Comparison of ENCODE assay signal across 25 mouse cellular contexts in the genomic region with DNA sequence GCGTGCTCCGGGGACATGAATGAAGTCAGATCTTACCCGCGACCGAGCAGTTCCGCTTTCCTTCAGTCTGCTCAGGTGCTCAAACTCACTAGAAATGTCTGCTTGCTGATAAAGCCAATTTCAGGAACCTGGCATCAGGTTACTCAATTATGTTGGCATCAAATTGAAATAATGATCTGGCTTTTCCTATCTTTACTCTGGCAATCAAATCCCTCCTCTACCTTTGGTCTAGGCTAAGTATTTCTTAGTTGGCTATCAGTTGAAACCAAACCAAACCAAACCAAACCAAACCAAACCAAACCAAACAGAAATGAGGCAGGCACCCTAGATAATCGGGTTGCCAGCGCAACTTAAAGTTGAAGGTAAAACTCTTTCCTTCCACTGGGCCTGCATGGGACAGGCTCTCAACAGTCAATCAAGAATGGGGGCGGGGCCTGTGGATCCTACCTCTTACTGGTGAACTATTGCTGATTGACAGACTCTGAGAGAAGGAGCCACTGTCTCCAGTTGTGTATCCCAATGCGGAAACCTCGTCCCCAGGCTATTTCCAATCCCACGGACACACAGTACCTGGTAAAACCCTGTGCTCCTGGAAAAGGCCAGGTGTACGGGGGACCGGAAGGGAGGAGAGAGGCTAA. TPM values are rescaled to one million over a fixed set of nuclear protein-coding genes. Genes with fewer than 3 reads are reported as not detected.
A peak's percentile ranks its signal among the peaks of the same experiment; 100 is the strongest.
DNase-seq lines count a peak whose midpoint lies in the region; ATAC-seq and TF ChIP-seq lines count a peak whose summit lies in the region.
"Had no signal": no experiment of that assay in that cellular context is flagged by ENCODE, and none has a peak within 500 bp of the region (broad histone marks: within the 10 kb centered on the region; RNA-seq: fewer than 3 reads in every experiment).

No protein-coding gene starts in this region.

- no peak for TF ChIP-seq POLR2A in kidney, adult 2 months (IDR thresholded peaks at IDR 0.05; ENCODE audit: low read depth, low read length)

- no peak overlapping the region for H3K4me2 ChIP-seq in hindbrain, embryonic 14.5 days (replicated peaks)
- H3K4me2 ChIP-seq: forebrain, embryonic 13.5 days; heart, embryonic 13.5 days had no signal

- no peak overlapping the region for H3K9ac ChIP-seq in hindbrain, embryonic 14.5 days
- H3K9ac ChIP-seq: forebrain, embryonic 13.5 days; heart, embryonic 13.5 days had no signal

- H3K36me3 ChIP-seq in kidney, adult 2 months (ENCODE audit: control insufficient read depth, insufficient read depth, low read length), result no peaks in the 10 kb centered on the region
- no peaks in the 10 kb centered on the region for H3K36me3 ChIP-seq in hindbrain, embryonic 14.5 days (replicated peaks; ENCODE audit: control insufficient read depth, insufficient read depth)
- H3K36me3 ChIP-seq: forebrain, embryonic 10.5 days; heart, embryonic 10.5 days; heart, embryonic 13.5 days had no signal

- H3K4me3 ChIP-seq in kidney, adult 2 months (ENCODE audit: insufficient read depth, low read depth, low read length), result no peak overlapping the region
- no peak overlapping the region for H3K4me3 ChIP-seq in hindbrain, embryonic 14.5 days (replicated peaks; ENCODE audit: low read length)
- H3K4me3 ChIP-seq: forebrain, embryonic 10.5 days; forebrain, embryonic 13.5 days; heart, adult 2 months; heart, embryonic 10.5 days; heart, embryonic 13.5 days had no signal

- no peaks in the 10 kb centered on the region for H3K9me3 ChIP-seq in hindbrain, embryonic 14.5 days (ENCODE audit: control insufficient read depth, low read length)
- H3K9me3 ChIP-seq: forebrain, embryonic 10.5 days; forebrain, embryonic 13.5 days; heart, embryonic 10.5 days; heart, embryonic 13.5 days had no signal

- no peak for TF ChIP-seq CTCF in kidney, adult 2 months (conservative IDR thresholded peaks at IDR 0.05; ENCODE audit: insufficient read depth, insufficient read length, low read depth, low read length)

- WGBS in kidney, adult 2 months, result 92% methylated on average over 14 of the region's 14 CpGs
- WGBS in hindbrain, embryonic 14.5 days, result 94% methylated on average over 14 of the region's 14 CpGs

- no peaks in the 10 kb centered on the region for H3K27me3 ChIP-seq in kidney, adult 2 months (replicated peaks; ENCODE audit: control insufficient read depth, insufficient read depth, low read length)
- H3K27me3 ChIP-seq in hindbrain, embryonic 14.5 days (ENCODE audit: control insufficient read depth, insufficient read depth, low read length), result no peaks in the 10 kb centered on the region
- H3K27me3 ChIP-seq: heart, embryonic 13.5 days had no signal

- H3K27ac ChIP-seq in kidney, adult 2 months (ENCODE audit: insufficient read depth, low read depth, low read length), result no peak overlapping the region
- H3K27ac ChIP-seq in hindbrain, embryonic 14.5 days, result no peak overlapping the region
- H3K27ac ChIP-seq: forebrain, embryonic 10.5 days; forebrain, embryonic 13.5 days; heart, adult 2 months; heart, embryonic 10.5 days; heart, embryonic 13.5 days had no signal

- DNase-seq in kidney, adult 2 months, result peak; percentile 55
- DNase-seq in kidney, postnatal 25 days, result no peak
- peak; percentile 14 to 73 for DNase-seq in kidney, postnatal 36 days
- DNase-seq in kidney, postnatal 10 days, result no peak
- peak; percentile 55 for DNase-seq in R1 (ENCODE audit: low read depth, low spot score)
- DNase-seq in testis, postnatal 14 days (ENCODE audit: low spot score), result peak; percentile 58
- no peak for DNase-seq in urinary bladder, postnatal 36 days (ENCODE audit: low spot score in 2 of 2)
- DNase-seq in hindbrain, embryonic 14.5 days (ENCODE audit: low spot score), result no peak
- DNase-seq: adrenal gland, adult 2 months; adrenal gland, postnatal 25 days; cerebellum, adult 11-12 months; cerebellum, adult 8-10 months; cerebellum, postnatal 10 days; gastrocnemius, postnatal 10 days; gastrocnemius, postnatal 36 days; heart, adult 2 months; heart, postnatal 14 days; heart, postnatal 4 days had no signal

- no peak for ATAC-seq in hindbrain, embryonic 14.5 days (ENCODE audit: low FRiP score)
- ATAC-seq: CD4-positive, CD25-positive, alpha-beta regulatory T cell, adult 4 months; forebrain, embryonic 13.5 days; forebrain, embryonic 16.5 days; hindbrain, embryonic 16.5 days had no signal

- peaks cover 3% of the 10 kb centered on the region for H3K4me1 ChIP-seq in kidney, adult 2 months (ENCODE audit: control insufficient read depth, insufficient read depth, low read length)
- no peaks in the 10 kb centered on the region for H3K4me1 ChIP-seq in hindbrain, embryonic 14.5 days (replicated peaks; ENCODE audit: control insufficient read depth, insufficient read depth, low read length)
- H3K4me1 ChIP-seq: forebrain, embryonic 13.5 days had no signal

RNA-seq across cellular contexts. Expression of a gene that starts 10.9 kb away (rescaled TPM):
- polyA plus RNA-seq in kidney, adult 2 months (2012; rRNA removed), result 6.4 and 7.1 TPM in 2 replicates
- 14.6 and 19.9 TPM in 2 replicates for polyA plus RNA-seq in hindbrain, embryonic 14.5 days (2014; fragmentation: Nextera tagmentation; extraction: Ambion mirVana)

RNA-seq across cellular contexts. Expression of a gene that starts 33.3 kb away (rescaled TPM):
- polyA plus RNA-seq in kidney, adult 2 months (2012; rRNA removed), result 0.37 and 0.41 TPM in 2 replicates
- 0.90 and 1.1 TPM in 2 replicates for polyA plus RNA-seq in hindbrain, embryonic 14.5 days (2014; fragmentation: Nextera tagmentation; extraction: Ambion mirVana)

Comparison
In these comparisons a context has a peak if more than half of its experiments do, and no peak if none do; other contexts are left out.
1. DNase-seq: peak in kidney, adult 2 months (single experiment), kidney, postnatal 36 days (2 of 2), R1 (single experiment) and testis, postnatal 14 days (single experiment); none in kidney, postnatal 25 days (0 of 2), kidney, postnatal 10 days (single experiment), urinary bladder, postnatal 36 days (0 of 2) and hindbrain, embryonic 14.5 days (single experiment).